Mouse (Mus musculus) liver, embryonic 14.5 days (tissue): ENCODE measurements around the gene Lsm6. TPM values are rescaled to one million over a fixed set of nuclear protein-coding genes. Genes with fewer than 3 reads are reported as not detected.

Experiments
- ATAC-seq: fragments of 200-750 bp; cut with Nextera tagmentation; 2 replicates; pipeline ENCODE4 v1.8.0; 2017; ENCODE audit warnings: moderate number of reproducible peaks, mild to moderate bottlenecking, moderate library complexity; ENCODE audit not compliant: insufficient read depth
- DNase-seq, 3 experiments: peaks; one replicate each; pipeline ENCODE4 v3.0.0-alpha.2; 2012 to 2013; ENCODE audit warnings: low read depth in 3 of 3, low spot score in 3 of 3
- H3K27ac ChIP-seq: fragments of 300-500 bp; sonication (generic); 2 replicates; pipeline ENCODE4 v1.5.1; 2014; ENCODE audit warnings: moderate library complexity, mild to moderate bottlenecking, control low read depth, inconsistent platforms
- H3K27me3 ChIP-seq: fragments of 300-500 bp; sonication (generic); 2 replicates; pipeline ENCODE4 v1.6.1; 2014; ENCODE audit warnings: mild to moderate bottlenecking, low read length, moderate library complexity; ENCODE audit not compliant: control insufficient read depth, insufficient read depth
- H3K36me3 ChIP-seq: fragments of 300-500 bp; sonication (generic); replicated peaks from 2 replicates; pipeline ENCODE4 v1.6.1; 2014; ENCODE audit warnings: low read depth; ENCODE audit not compliant: control insufficient read depth, insufficient read depth
- H3K4me1 ChIP-seq, 2 experiments: fragments of 200-500 bp in 1 of 2; fragments of 300-500 bp in 1 of 2; sonication (generic) in 1 of 2; replicated peaks; 2 replicates each; pipeline ENCODE4 v1.6.1; 2012 to 2014; ENCODE audit warnings: antibody characterized with exemption in 1 of 2, inconsistent platforms in 1 of 2, low read length in 1 of 2; ENCODE audit not compliant: control insufficient read depth in 2 of 2, insufficient read depth in 2 of 2
- H3K4me2 ChIP-seq: fragments of 300-500 bp; sonication (generic); 2 replicates; pipeline ENCODE4 v1.6.1; 2014; ENCODE audit warnings: low read depth, mild to moderate bottlenecking, control low read depth, moderate library complexity
- H3K4me3 ChIP-seq, 2 experiments: fragments of 200-500 bp in 1 of 2; fragments of 300-500 bp in 1 of 2; sonication (generic) in 1 of 2; 2 replicates each; pipeline ENCODE4 v1.5.1; 2012 to 2014; ENCODE audit warnings: low read depth in 2 of 2, low read length in 2 of 2, mild to moderate bottlenecking in 2 of 2, control low read depth in 1 of 2, inconsistent platforms in 1 of 2, moderate library complexity in 1 of 2; ENCODE audit not compliant: insufficient read depth in 1 of 2
- H3K9ac ChIP-seq: fragments of 300-500 bp; sonication (generic); replicated peaks from 2 replicates; pipeline ENCODE4 v1.6.1; 2014; ENCODE audit warnings: mild to moderate bottlenecking, control low read depth, moderate library complexity
- H3K9me3 ChIP-seq: fragments of 300-500 bp; sonication (generic); 2 replicates; pipeline ENCODE4 v1.6.1; 2016; ENCODE audit warnings: low read length, mixed read lengths; ENCODE audit not compliant: control insufficient read depth
- CTCF ChIP-seq: IDR thresholded peaks from 2 replicates; pipeline ENCODE4 v1.5.1; 2016; ENCODE audit warnings: antibody characterized with exemption, low read depth, control low read depth
- EP300 ChIP-seq: IDR thresholded peaks from 2 replicates; pipeline ENCODE4 v1.6.1; 2016; ENCODE audit warnings: antibody characterized with exemption, low read depth
- WGBS: fragments of 180-500 bp; shearing (Covaris S2); extraction: QIAGEN DNeasy Blood & Tissue Kit; methylation state at CpG from one replicate; pipeline ENCODE4 v1.1.7; 2014; ENCODE audit not compliant: insufficient replicate concordance; 5-methylcytosine and 5-hydroxymethylcytosine counted together
- polyA plus RNA-seq, 2 experiments: library from polyadenylated mRNA; depleted of rRNA in 1 of 2; stranded (reverse) in 1 of 2; unstranded in 1 of 2; fragments of >200 nt; fragmentation: Nextera tagmentation in 1 of 2; extraction: Ambion mirVana in 1 of 2; gene quantifications; 2 replicates each; pipeline versions ENCODE4 v1.2.1 to v1.2.3; 2012 to 2014

The Lsm6 gene
- polyA plus RNA-seq, 2 experiments = 39.3 to 117 TPM

GRCm38 (mm10) chr8:78857421-78857820 is 36.5 kb upstream of the Lsm6 start:
- Histone ChIP-seq H3K27ac (no peak overlapping the region), H3K36me3 (no peaks in the 10 kb centered on the region), H3K9ac (no peak overlapping the region), H3K4me2 (no peak overlapping the region), H3K27me3 (no peaks in the 10 kb centered on the region), H3K4me1 (no peaks in the 10 kb centered on the region), H3K9me3 (no peaks in the 10 kb centered on the region), H3K4me3 (no peak overlapping the region)
- DNase-seq = no peak
- 73% methylated on average over 7 of the region's 7 CpGs for WGBS
- no peak for TF ChIP-seq CTCF
- no peak for TF ChIP-seq EP300
- no peak for ATAC-seq

GRCm38 (mm10) chr8:78852279-78852678 is 31.3 kb upstream of the Lsm6 start:
- TF ChIP-seq CTCF (no peak), EP300 (no peak)
- Histone ChIP-seq H3K27ac (no peak overlapping the region), H3K4me1 (no peaks in the 10 kb centered on the region), H3K9ac (no peak overlapping the region), H3K4me3 (no peak overlapping the region), H3K9me3 (no peaks in the 10 kb centered on the region), H3K36me3 (no peaks in the 10 kb centered on the region), H3K27me3 (no peaks in the 10 kb centered on the region), H3K4me2 (no peak overlapping the region)
- ATAC-seq = no peak
- no peak for DNase-seq
- 45% methylated on average over 4 of the region's 4 CpGs for WGBS

- Histone ChIP-seq H3K4me2 (no peak overlapping the region), H3K9me3 (no peaks in the 10 kb centered on the region), H3K4me1 (no peaks in the 10 kb centered on the region), H3K27ac (no peak overlapping the region), H3K9ac (no peak overlapping the region), H3K27me3 (no peaks in the 10 kb centered on the region), H3K4me3 (no peak overlapping the region), H3K36me3 (no peaks in the 10 kb centered on the region)
- no peak for ATAC-seq
- 62% methylated on average over 3 of the region's 3 CpGs for WGBS
- no peak for DNase-seq
- TF ChIP-seq EP300 = no peak
- TF ChIP-seq CTCF = no peak
Measured at GRCm38 (mm10) chr8:78847240-78847639, 26.3 kb upstream of the Lsm6 start.

GRCm38 (mm10) chr8:78844559-78844958 is 23.6 kb upstream of the Lsm6 start:
- TF ChIP-seq CTCF = no peak
- TF ChIP-seq EP300 = no peak
- WGBS = 43% methylated on average over 5 of the region's 5 CpGs
- Histone ChIP-seq H3K4me3 (no peak overlapping the region), H3K9me3 (no peaks in the 10 kb centered on the region), H3K4me1 (no peaks in the 10 kb centered on the region), H3K27ac (no peak overlapping the region), H3K9ac (no peak overlapping the region), H3K27me3 (no peaks in the 10 kb centered on the region), H3K4me2 (no peak overlapping the region), H3K36me3 (no peaks in the 10 kb centered on the region)
- DNase-seq = no peak
- ATAC-seq = no peak

GRCm38 (mm10) chr8:78838656-78839413 is 17.9 kb upstream of the Lsm6 start:
- no peak overlapping the region for H3K4me2 ChIP-seq
- no peaks in the 10 kb centered on the region for H3K27me3 ChIP-seq
- no peak for DNase-seq
- no peak overlapping the region for H3K27ac ChIP-seq
- no peak overlapping the region for H3K9ac ChIP-seq
- H3K36me3 ChIP-seq = no peaks in the 10 kb centered on the region
- WGBS = 61% methylated on average over 7 of the region's 7 CpGs
- TF ChIP-seq EP300 = no peak
- TF ChIP-seq CTCF = no peak
- no peaks in the 10 kb centered on the region for H3K9me3 ChIP-seq
- no peak overlapping the region for H3K4me3 ChIP-seq
- H3K4me1 ChIP-seq = no peaks in the 10 kb centered on the region
- ATAC-seq = no peak
